Mouse (Mus musculus) erythroblast, embryonic 14.5 days (primary cell): ENCODE measurements at regions not wholly inside any gene's neighbourhood (a gene's known extent, or its start where the extent isn't known, plus 50 kb on each side); places are given as distances from the start of the nearest gene placed in this dataset.

ENCODE experiments used
- H3K27me3 ChIP-seq: 2 replicates; pipeline ENCODE4 v1.6.1; 2012; ENCODE audit warnings: inconsistent platforms; ENCODE audit not compliant: control insufficient read depth
- H3K36me3 ChIP-seq: 2 replicates; pipeline ENCODE4 v1.6.1; 2012; ENCODE audit warnings: mild to moderate bottlenecking, inconsistent platforms; ENCODE audit not compliant: control insufficient read depth
- H3K4me1 ChIP-seq: 2 replicates; pipeline ENCODE4 v1.6.1; 2012; ENCODE audit warnings: inconsistent platforms; ENCODE audit not compliant: control insufficient read depth
- H3K4me3 ChIP-seq: replicated peaks from 2 replicates; pipeline ENCODE3; 2012; ENCODE audit warnings: moderate library complexity, mild to moderate bottlenecking, inconsistent platforms
- H3K9me3 ChIP-seq: 2 replicates; pipeline ENCODE4 v1.6.1; 2012; ENCODE audit warnings: low read length, inconsistent platforms, mixed read lengths; ENCODE audit not compliant: control insufficient read depth
- GATA1 ChIP-seq: IDR thresholded peaks from 2 replicates; pipeline ENCODE4 v1.6.1; 2012; ENCODE audit warnings: low read length, inconsistent platforms, mixed read lengths
- TAL1 ChIP-seq: IDR thresholded peaks from 3 replicates; pipeline ENCODE4 v1.6.1; 2012; ENCODE audit warnings: low read length, inconsistent platforms, mixed read lengths

GRCm38 (mm10) chr11:45235476-45236412 lies 616.1 kb upstream of the Clint1 start:
- H3K9me3 ChIP-seq: peaks cover 4% of the 10 kb centered on the region; the same call in 1 of the 2 replicates
- H3K4me1 ChIP-seq: no peaks in the 10 kb centered on the region
- H3K27me3 ChIP-seq: no peaks in the 10 kb centered on the region
- no peak for TF ChIP-seq GATA1
- TF ChIP-seq TAL1: no peak
- no peak overlapping the region for H3K4me3 ChIP-seq
- no peaks in the 10 kb centered on the region for H3K36me3 ChIP-seq

GRCm38 (mm10) chr11:45237056-45237455 lies 614.8 kb upstream of the Clint1 start:
- no peaks in the 10 kb centered on the region for H3K27me3 ChIP-seq
- H3K4me3 ChIP-seq: no peak overlapping the region
- no peak for TF ChIP-seq TAL1
- no peak for TF ChIP-seq GATA1
- H3K36me3 ChIP-seq: no peaks in the 10 kb centered on the region
- no peaks in the 10 kb centered on the region for H3K4me1 ChIP-seq
- peaks cover 4% of the 10 kb centered on the region; the same call in 1 of the 2 replicates for H3K9me3 ChIP-seq

GRCm38 (mm10) chr11:45239044-45239443 lies 612.8 kb upstream of the Clint1 start:
- Histone ChIP-seq H3K27me3 (no peaks in the 10 kb centered on the region), H3K9me3 (peaks cover 4% of the 10 kb centered on the region; the same call in 1 of the 2 replicates)
- no peak for TF ChIP-seq GATA1
- no peak for TF ChIP-seq TAL1

GRCm38 (mm10) chr11:45240419-45240818 lies 611.4 kb upstream of the Clint1 start:
- no peaks in the 10 kb centered on the region for H3K27me3 ChIP-seq
- H3K9me3 ChIP-seq: peaks cover 4% of the 10 kb centered on the region; the same call in 1 of the 2 replicates
- H3K36me3 ChIP-seq: no peaks in the 10 kb centered on the region
- no peaks in the 10 kb centered on the region for H3K4me1 ChIP-seq
- no peak overlapping the region for H3K4me3 ChIP-seq
- no peak for TF ChIP-seq TAL1
- TF ChIP-seq GATA1: no peak

More at GRCm38 (mm10) chr11:45239044-45239443, 612.8 kb upstream of the Clint1 start:
- Histone ChIP-seq H3K4me3 (no peak overlapping the region), H3K4me1 (no peaks in the 10 kb centered on the region), H3K36me3 (no peaks in the 10 kb centered on the region)

- no peak for TF ChIP-seq GATA1
- no peak for TF ChIP-seq TAL1
- H3K4me3 ChIP-seq: no peak overlapping the region
Measured at GRCm38 (mm10) chr11:45241671-45242070, 610.2 kb upstream of the Clint1 start.

GRCm38 (mm10) chr11:45244796-45245195 lies 607.1 kb upstream of the Clint1 start:
- Histone ChIP-seq H3K27me3 (no peaks in the 10 kb centered on the region), H3K4me1 (no peaks in the 10 kb centered on the region), H3K36me3 (no peaks in the 10 kb centered on the region), H3K9me3 (no peaks in the 10 kb centered on the region), H3K4me3 (no peak overlapping the region)
- TF ChIP-seq GATA1 (no peak), TAL1 (no peak)

More at GRCm38 (mm10) chr11:45241671-45242070, 610.2 kb upstream of the Clint1 start:
- Histone ChIP-seq H3K36me3 (no peaks in the 10 kb centered on the region), H3K4me1 (no peaks in the 10 kb centered on the region), H3K9me3 (peaks cover 4% of the 10 kb centered on the region; the same call in 1 of the 2 replicates), H3K27me3 (no peaks in the 10 kb centered on the region)

GRCm38 (mm10) chr11:45256019-45256418 lies 595.8 kb upstream of the Clint1 start:
- TF ChIP-seq TAL1: no peak
- no peak for TF ChIP-seq GATA1
- Histone ChIP-seq H3K9me3 (peaks cover 7% of the 10 kb centered on the region), H3K4me1 (no peaks in the 10 kb centered on the region), H3K36me3 (no peaks in the 10 kb centered on the region), H3K27me3 (no peaks in the 10 kb centered on the region), H3K4me3 (no peak overlapping the region)

- H3K4me1 ChIP-seq: no peaks in the 10 kb centered on the region
- TF ChIP-seq GATA1 (no peak), TAL1 (no peak)
- H3K9me3 ChIP-seq: no peaks in the 10 kb centered on the region; the same call in 1 of the 2 replicates
- H3K4me3 ChIP-seq: no peak overlapping the region
- no peaks in the 10 kb centered on the region for H3K27me3 ChIP-seq
- H3K36me3 ChIP-seq: no peaks in the 10 kb centered on the region
Measured at GRCm38 (mm10) chr11:45262198-45262597, 589.7 kb upstream of the Clint1 start.

GRCm38 (mm10) chr11:45264001-45264400 lies 587.9 kb upstream of the Clint1 start:
- H3K4me1 ChIP-seq: no peaks in the 10 kb centered on the region
- no peaks in the 10 kb centered on the region for H3K27me3 ChIP-seq
- H3K4me3 ChIP-seq: no peak overlapping the region
- no peak for TF ChIP-seq GATA1
- TF ChIP-seq TAL1: no peak
- no peaks in the 10 kb centered on the region for H3K36me3 ChIP-seq
- no peaks in the 10 kb centered on the region; the same call in 1 of the 2 replicates for H3K9me3 ChIP-seq
